Comparison of ENCODE assay signal across 17 mouse cellular contexts in genomic region chr1:18639460-18640300, GRCm38 (mm10).
DNase-seq lines count a peak whose midpoint lies in the region; ATAC-seq lines count a peak whose summit lies in the region.
"Had no signal": no experiment of that assay in that cellular context is flagged by ENCODE, and none has a peak within 500 bp of the region (broad histone marks: within the 10 kb centered on the region; RNA-seq: fewer than 3 reads in every experiment).

No protein-coding gene starts in this region.

- H3K36me3 ChIP-seq in embryonic facial prominence, embryonic 13.5 days, result no peaks in the 10 kb centered on the region
- H3K36me3 ChIP-seq in hindbrain, embryonic 12.5 days, result no peaks in the 10 kb centered on the region
- H3K36me3 ChIP-seq in midbrain, embryonic 15.5 days (replicated peaks), result no peaks in the 10 kb centered on the region
- H3K36me3 ChIP-seq: embryonic facial prominence, embryonic 15.5 days; intestine, embryonic 15.5 days had no signal

- H3K4me1 ChIP-seq in embryonic facial prominence, embryonic 13.5 days, result no peaks in the 10 kb centered on the region
- H3K4me1 ChIP-seq in hindbrain, embryonic 12.5 days, result peaks cover 11% of the 10 kb centered on the region
- H3K4me1 ChIP-seq in midbrain, embryonic 15.5 days, result peaks cover 6% of the 10 kb centered on the region; the same call in 1 of the 2 replicates
- H3K4me1 ChIP-seq: embryonic facial prominence, embryonic 15.5 days; intestine, embryonic 15.5 days had no signal

- 0 out of 2 replicates have a peak overlapping the region, but pooled peaks have one; percentile 7 for H3K4me2 ChIP-seq in embryonic facial prominence, embryonic 13.5 days
- H3K4me2 ChIP-seq in hindbrain, embryonic 12.5 days (replicated peaks), result peak overlapping the region; percentile 31
- peak overlapping the region; percentile 9; the same call in 1 of the 2 replicates for H3K4me2 ChIP-seq in midbrain, embryonic 15.5 days
- H3K4me2 ChIP-seq: embryonic facial prominence, embryonic 15.5 days; intestine, embryonic 15.5 days; lung, embryonic 14.5 days had no signal

- no peak overlapping the region for H3K4me3 ChIP-seq in embryonic facial prominence, embryonic 13.5 days
- H3K4me3 ChIP-seq in hindbrain, embryonic 12.5 days, result no peak overlapping the region
- no peak overlapping the region for H3K4me3 ChIP-seq in midbrain, embryonic 15.5 days
- H3K4me3 ChIP-seq: embryonic facial prominence, embryonic 15.5 days; intestine, embryonic 15.5 days had no signal

- no peak for ATAC-seq in embryonic facial prominence, embryonic 13.5 days (ENCODE audit: insufficient number of reproducible peaks, insufficient read depth, low FRiP score, low TSS enrichment, low read depth)
- peak; percentile 73 for ATAC-seq in hindbrain, embryonic 12.5 days (ENCODE audit: low FRiP score)
- ATAC-seq in midbrain, embryonic 15.5 days (replicated peaks), result peak; percentile 87
- ATAC-seq: intestine, embryonic 15.5 days; Patski had no signal

- H3K9me3 ChIP-seq in embryonic facial prominence, embryonic 13.5 days, result no peaks in the 10 kb centered on the region
- no peaks in the 10 kb centered on the region for H3K9me3 ChIP-seq in hindbrain, embryonic 12.5 days (replicated peaks)
- H3K9me3 ChIP-seq in midbrain, embryonic 15.5 days, result no peaks in the 10 kb centered on the region
- H3K9me3 ChIP-seq: embryonic facial prominence, embryonic 15.5 days; intestine, embryonic 15.5 days had no signal

- no peak overlapping the region for H3K27ac ChIP-seq in embryonic facial prominence, embryonic 13.5 days
- peak overlapping the region; percentile 7; the same call in 1 of the 2 replicates for H3K27ac ChIP-seq in hindbrain, embryonic 12.5 days
- no peak overlapping the region for H3K27ac ChIP-seq in midbrain, embryonic 15.5 days
- H3K27ac ChIP-seq: embryonic facial prominence, embryonic 15.5 days; intestine, embryonic 15.5 days had no signal

- H3K9ac ChIP-seq in embryonic facial prominence, embryonic 13.5 days, result no peak overlapping the region
- no peak overlapping the region for H3K9ac ChIP-seq in hindbrain, embryonic 12.5 days
- H3K9ac ChIP-seq in midbrain, embryonic 15.5 days, result no peak overlapping the region
- H3K9ac ChIP-seq: embryonic facial prominence, embryonic 15.5 days; intestine, embryonic 15.5 days; lung, embryonic 14.5 days had no signal

- WGBS in embryonic facial prominence, embryonic 13.5 days, result 24% methylated on average over 8 of the region's 8 CpGs
- 12% methylated on average over 8 of the region's 8 CpGs for WGBS in hindbrain, embryonic 12.5 days
- WGBS in midbrain, embryonic 15.5 days, result 7% methylated on average over 8 of the region's 8 CpGs

- peak; percentile 70 for DNase-seq in ZHBTc4 (ENCODE audit: low read depth, low spot score)
- no peak for DNase-seq in Muller cell, postnatal 12 days (ENCODE audit: inconsistent ontology term)
- DNase-seq in urinary bladder, postnatal 14 days (ENCODE audit: low spot score), result no peak
- DNase-seq in cerebellum, adult 9-10 months, result no peak
- DNase-seq in testis, postnatal 14 days (ENCODE audit: low spot score), result no peak
- DNase-seq: adrenal gland, postnatal 10 days; cerebellum, adult 18-20 months; kidney, postnatal 25 days; layer of hippocampus, postnatal 36 days; lung, embryonic 14.5 days; thymus, adult 18-20 months had no signal

- H3K27me3 ChIP-seq in embryonic facial prominence, embryonic 13.5 days, result no peaks in the 10 kb centered on the region
- H3K27me3 ChIP-seq in hindbrain, embryonic 12.5 days, result no peaks in the 10 kb centered on the region
- H3K27me3 ChIP-seq in midbrain, embryonic 15.5 days (replicated peaks), result no peaks in the 10 kb centered on the region
- H3K27me3 ChIP-seq: embryonic facial prominence, embryonic 15.5 days; intestine, embryonic 15.5 days; Patski had no signal
